Mouse (Mus musculus) left cerebral cortex, postnatal 10 days (tissue): Measurements from ENCODE around the gene Gm9964. TPM values are rescaled to one million over a fixed set of nuclear protein-coding genes. Genes with fewer than 3 reads are reported as not detected.
"Not testable (repeated sequence)": the region's sequence is repeated elsewhere in the genome, so short reads cannot be mapped to it uniquely, and the experiment has no call there.

Source experiments
- DNase-seq, 2 experiments: peaks; one replicate each; pipeline ENCODE4 v3.0.0; 2021 to 2022; ENCODE audit warnings: low spot score in 2 of 2, mixed read lengths in 1 of 2; ENCODE audit errors: extremely low spot score in 1 of 2
- intact Hi-C: fragments of 180-260 bp; cut with DNase I; formaldehyde crosslinking; loops from one replicate; pipeline ENCODE4 v1.15.1; 2025
- total RNA-seq, 2 experiments: library from RNA; stranded (reverse); gene quantifications; 2 replicates each; pipeline ENCODE4 v1.2.3; 2021

Gene Gm9964
- total RNA-seq, 2 experiments from 2014 or later = 0.66 to 1.0 TPM

DNA sequence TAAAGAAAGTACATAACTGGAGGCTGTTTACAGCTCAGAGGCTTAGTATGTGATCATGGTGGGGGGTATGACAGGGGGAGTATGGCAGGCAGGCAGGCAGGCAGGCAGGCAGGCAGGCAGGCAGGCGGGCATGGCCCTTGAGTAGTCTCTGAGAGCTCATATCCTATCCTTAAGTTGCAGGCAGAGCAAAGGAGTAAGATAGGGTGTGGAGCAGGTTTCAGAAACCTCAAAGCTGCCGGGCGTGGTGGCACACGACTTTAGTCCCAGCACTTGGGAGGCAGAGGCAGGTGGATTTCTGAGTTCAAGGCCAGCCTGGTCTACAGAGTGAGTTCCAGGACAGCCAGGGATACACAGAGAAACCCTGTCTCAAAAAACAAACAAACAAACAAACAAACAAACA is 7.5 kb upstream of the Gm9964 start:
- not testable (repeated sequence) for DNase-seq

DNA sequence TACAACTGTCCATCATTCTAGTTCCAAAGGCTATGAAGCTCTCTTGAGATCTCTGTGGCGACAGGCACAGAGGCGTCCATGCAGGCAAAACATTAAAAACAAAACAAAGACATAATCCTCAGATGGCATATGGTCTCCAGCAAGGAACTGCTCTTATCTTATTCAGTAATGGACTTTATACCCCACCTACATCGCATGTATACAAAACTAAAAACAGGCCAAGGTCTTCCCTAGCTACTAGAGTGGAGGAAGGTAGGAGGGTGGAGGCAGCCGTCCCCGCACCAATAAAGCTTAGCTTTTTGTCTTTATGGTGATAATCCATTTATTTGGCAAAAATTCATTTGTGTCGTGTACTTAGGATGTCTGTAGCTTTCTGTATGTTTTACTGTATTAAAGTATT is 6.4 kb upstream of the Gm9964 start:
- intact Hi-C loops = no loop called here
- DNase-seq = no peak

More for the DNA sequence above, 7.5 kb upstream of the Gm9964 start:
- intact Hi-C loops = not testable (repeated sequence)

DNA sequence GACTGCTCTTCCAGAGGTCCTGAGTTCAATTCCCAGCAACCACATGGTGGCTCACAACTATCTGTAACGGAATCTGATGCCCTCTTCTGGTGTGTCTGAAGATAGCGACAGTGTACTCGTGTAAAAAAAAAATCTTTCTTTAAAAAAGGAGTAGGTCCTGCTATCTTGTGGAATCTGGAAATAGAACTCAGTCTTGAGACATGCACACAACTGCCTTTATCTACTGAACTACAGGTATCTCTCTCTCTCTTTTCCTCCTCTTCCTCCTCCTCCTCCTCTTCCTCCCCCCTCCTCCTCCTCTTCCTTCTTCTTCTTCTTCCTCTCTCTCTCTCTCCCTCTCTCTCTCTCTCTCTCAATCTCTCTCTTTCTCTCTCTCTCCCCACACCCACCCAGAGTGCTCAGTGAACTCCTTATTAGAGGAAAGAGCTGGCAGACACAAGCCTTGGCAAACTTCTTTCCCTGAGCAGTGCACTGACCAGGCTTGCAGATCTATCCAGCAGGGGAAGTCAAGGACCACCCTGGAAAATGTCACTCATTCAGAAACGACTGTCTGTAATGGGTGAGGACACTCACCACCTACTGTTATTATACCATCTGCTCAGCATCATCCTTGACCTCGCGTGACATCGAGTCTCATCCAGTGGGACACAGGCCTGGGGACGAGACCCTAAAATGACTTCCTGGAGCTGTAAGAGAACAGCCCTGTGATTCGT is 3.2 kb upstream of the Gm9964 start:
- no peak for DNase-seq
- intact Hi-C loops = loop anchor here (10.0 kb wide), 1 partner anchor 425 kb away; no protein-coding TSS in a partner anchor

DNA sequence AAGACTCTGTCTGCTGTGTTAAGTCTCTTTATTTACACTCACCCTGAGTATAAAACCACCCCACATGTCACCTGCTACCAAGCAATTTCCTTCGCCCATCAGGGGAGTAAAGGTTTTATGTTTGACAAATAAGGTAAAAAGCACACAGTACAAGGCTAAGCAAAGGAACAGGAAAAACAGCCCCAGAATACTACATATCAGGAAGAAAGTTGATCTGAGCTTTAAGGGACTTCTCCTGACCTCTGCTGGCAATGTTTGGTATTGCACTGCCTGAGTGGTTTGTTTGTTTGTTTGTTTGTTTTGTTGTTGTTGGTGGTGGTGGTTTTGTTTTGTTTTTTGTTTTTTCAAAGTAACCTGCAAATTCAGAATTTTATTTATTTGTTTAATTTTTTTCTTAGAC is 539 bp downstream of the Gm9964 start:
- DNase-seq = peak in 1 of 2 experiments; percentile 40
- intact Hi-C loops = loop anchor here (2.0 to 10.0 kb wide), 3 partner anchors 71 to 421 kb away; no protein-coding TSS in a partner anchor

DNA sequence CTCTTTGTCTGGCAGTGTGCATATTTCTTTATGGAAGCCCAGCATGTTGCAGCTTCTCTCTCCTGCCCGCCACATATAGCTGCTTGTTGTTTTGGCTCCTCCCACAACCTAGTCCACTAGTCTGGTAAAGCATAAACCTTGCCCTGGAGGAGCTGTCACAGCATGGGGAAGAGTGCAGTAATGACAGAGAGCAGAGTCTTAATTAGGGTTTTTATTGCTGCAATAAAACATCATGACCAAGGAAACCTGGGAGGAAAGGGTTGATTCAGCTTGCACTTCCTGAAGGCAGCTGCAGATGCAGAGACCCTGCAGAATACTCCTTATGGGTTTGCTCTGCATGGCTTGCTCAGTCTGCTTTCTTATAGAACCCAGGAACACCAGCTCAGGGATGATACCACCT is 2.7 kb downstream of the Gm9964 start:
- intact Hi-C loops = loop anchor here (5.0 to 10.0 kb wide), 3 partner anchors 272 to 419 kb away; no protein-coding TSS in a partner anchor
- no peak for DNase-seq

DNA sequence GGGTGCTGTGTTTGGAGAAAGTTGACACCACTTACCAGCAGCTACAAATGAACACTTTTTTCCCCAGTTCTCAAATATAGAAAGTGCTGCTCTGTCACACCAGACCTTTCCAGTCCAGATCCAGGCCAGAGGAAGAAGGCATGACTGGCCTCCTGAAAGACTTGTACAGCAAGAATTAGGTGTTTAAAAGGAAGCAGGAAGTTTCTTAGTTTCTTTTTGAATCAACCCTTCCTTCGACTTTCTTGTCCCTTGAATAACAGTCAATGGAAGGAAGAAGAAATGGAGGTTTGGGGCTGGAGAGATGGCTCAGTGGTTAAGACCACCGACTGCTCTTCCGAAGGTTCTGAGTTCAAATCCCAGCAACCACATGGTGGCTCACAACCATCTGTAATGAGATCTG is 3.7 kb downstream of the Gm9964 start:
- DNase-seq = no peak
- intact Hi-C loops = loop anchor here (5.0 to 10.0 kb wide), 3 partner anchors 271 to 418 kb away; no protein-coding TSS in a partner anchor

DNA sequence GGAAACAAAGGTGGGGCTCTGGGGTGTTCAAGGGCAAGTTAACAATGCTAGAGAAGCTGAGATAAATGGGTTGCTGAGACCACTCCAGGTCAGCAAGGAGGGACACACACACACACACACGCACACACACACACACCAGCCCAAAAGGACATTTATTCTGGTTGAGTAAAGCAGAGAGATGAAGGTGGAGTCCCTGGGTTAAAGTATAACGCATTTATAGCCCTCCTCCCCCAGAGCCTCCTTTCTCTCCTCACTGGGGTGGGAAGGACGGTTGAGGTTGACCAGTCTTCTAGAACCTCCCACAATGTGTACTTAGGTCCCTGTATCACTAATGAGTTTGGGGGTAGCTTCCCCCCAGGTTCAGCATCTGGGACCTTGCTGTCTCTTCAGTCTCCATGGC is 4.6 kb downstream of the Gm9964 start:
- DNase-seq = no peak
- intact Hi-C loops = loop anchor here (5.0 to 10.0 kb wide), 3 partner anchors 270 to 417 kb away; no protein-coding TSS in a partner anchor

DNA sequence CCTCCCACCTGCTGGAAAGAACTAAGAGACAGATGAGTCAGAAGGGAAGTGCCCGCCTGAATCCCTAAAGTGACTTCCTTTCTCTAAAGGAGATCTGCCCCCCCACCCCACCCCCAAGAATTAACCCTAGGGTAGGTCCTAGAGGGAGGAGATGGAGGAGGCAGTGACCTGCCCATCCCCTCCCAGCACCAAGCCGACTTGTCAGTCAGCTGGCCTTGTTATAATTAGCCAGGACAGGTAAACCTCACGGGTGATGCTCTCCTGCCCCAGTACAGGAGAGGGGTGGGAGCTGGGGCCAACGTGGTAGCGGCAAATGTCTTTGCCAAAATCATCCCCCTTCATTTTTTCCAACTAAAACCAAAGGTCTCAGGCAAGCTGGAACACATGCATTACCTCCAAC is 5.1 kb downstream of the Gm9964 start:
- no peak for DNase-seq
- intact Hi-C loops = loop anchor here (5.0 to 10.0 kb wide), 3 partner anchors 269 to 417 kb away; no protein-coding TSS in a partner anchor

DNA sequence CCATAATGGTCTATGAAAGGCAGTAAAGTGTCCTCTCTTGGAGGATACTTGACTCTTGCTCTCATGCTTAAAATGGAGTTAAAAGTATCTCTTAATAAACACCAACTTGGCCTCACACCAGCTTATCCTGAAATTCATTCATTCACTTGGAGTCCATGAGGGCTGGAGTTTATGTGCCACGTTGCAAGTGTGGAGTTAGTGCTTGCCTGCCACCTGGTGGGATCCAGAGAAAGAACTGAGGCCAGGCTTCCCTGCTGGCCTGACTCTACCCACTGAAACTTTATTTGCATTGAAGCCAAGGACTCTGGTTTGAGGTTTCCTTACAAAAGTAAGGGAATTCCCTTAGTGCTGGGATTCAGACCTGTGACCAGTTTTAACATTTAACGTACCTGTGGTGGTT is 6.2 kb downstream of the Gm9964 start:
- intact Hi-C loops = loop anchor here (5.0 to 10.0 kb wide), 3 partner anchors 268 to 416 kb away; no protein-coding TSS in a partner anchor
- peak in 1 of 2 experiments; percentile 54 for DNase-seq

DNA sequence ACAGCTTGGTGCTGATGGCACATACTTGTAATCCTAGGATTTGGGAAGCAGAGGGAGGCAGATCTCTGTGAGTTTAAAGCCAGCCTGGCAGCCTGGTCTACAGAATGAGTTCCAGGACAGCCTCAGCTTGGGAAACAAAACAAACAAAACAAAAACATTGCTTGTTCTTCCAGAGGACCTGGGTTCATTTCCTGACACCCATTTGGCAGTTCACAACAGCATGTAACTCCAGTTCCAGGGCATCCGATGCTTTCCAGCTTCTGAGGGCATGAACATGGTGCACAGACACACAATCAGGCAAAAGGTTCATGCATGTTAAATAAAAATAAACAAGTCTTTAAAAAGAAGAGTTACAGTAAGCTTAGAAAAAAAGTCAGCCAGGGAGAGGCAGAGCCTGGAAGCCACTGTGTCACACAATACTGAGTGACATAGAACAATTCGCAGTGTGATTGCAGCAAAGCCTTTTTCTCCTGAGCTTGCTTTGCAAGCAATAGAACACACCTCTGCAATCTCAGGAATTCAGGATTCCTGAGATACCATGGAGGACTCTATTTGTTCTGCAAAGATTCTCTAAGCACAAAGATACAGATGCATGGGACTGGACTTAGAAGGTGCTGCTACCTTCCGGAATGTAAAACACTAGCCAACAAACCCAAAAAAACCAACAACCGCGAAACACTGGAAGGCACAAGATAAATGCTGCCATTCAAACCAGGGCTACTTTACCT is 7.6 kb downstream of the Gm9964 start:
- intact Hi-C loops = no loop called here

DNA sequence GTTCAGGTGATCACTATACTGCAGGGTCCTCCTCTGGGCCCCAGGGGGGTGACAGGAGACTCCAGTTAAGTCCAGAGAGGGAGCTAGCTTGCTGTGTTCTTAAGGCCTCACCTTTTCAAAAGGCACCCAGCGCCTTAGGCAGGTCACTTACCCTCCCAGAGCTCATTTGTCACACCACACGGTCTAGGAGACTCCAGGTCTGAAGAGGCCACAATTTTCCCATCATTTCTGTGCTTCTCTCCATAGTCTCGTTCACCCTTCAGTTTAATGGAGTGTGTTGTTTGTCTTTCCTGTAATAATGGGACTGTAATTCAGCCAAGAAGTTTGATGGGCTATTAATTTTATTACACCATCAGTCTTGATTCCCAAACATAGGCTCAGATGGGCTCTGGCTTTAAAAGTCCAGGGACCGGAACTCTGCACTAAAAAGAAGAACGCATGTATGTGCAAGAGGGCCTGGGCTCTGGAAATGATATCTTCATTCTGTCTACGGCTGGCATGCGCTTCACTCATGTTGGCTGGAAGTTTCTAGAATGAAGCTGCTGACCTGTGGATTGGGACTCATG is 8.3 kb downstream of the Gm9964 start:
- no peak for DNase-seq
- intact Hi-C loops = no loop called here

More for the DNA sequence above, 7.6 kb downstream of the Gm9964 start:
- DNase-seq = no peak

DNA sequence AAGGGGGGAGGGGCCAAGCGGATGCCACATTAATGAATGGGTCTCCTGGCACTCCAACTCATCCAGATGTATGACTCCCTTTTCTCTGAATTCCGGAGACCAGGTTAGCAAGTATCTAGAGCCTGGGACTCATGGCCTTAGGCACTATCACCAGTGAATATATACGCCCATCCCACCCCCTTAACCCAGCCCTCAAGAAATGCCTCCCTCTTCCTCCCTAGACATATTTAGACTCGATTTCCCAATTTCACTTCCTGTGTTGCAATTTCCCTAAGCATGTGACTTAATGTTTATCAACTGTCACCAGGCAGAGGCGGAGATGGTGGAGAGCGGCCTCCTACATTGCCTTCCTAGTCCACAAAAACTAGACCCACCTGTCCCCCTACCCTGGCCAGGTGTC is 9.3 kb downstream of the Gm9964 start:
- DNase-seq = no peak

DNA sequence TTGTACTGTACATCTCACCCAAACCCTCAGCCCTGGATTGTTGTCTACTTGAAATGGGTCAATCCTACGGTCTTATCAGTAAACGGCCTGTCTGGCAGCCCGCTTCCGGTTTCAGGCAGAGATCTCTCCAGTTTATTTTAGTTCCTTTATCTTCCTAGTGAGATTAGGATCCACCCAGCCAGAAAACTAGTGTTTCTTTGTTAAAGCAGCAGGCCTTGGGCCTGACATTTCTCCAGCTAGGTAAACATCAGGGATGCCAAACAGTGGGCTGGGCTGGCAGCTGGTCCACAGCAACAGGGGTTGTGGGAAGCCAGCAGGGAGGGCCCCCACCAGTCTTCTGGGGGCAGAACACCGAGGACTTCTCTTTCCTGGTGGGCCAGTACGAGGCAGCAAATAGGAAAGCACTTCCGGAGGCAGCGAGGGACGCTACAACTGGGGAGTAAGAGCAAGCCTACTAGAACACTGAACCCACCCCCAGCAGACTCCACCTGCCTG is 10.4 kb downstream of the Gm9964 start:
- DNase-seq = peak in 1 of 2 experiments; percentile 27
- intact Hi-C loops = no loop called here

More for the DNA sequence above, 9.3 kb downstream of the Gm9964 start:
- intact Hi-C loops = no loop called here

DNA sequence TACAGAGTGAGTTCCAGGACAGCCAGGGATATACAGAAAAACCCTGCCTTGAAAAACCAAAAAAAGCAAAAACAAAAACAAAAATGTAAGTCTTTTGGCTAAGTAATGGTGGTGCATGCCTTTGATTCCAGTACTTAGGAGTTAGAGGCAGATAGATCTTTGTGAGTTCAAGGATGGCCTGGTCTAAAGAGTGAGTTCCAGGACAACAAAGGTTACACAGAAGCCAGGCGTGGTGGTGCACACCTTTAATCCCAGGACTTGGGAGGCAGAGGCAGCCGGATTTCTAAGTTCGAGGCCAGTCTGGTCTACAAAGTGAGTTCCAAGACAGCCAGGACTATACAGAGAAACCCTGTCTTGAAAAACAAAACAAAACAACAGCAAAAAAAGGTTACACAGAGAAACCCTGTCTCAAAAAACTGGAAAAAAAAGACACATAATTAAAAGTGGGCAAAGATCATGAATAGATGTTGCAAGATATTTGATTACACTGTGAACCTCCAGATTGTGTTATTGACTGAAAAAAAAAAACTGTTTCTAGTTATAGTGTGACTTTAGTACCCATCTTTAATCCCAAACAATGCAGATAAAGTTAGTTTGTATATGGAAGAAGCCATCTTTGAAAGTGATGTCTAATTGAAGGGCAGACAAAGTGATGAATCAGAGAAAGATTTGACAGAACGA is 13.2 kb downstream of the Gm9964 start:
- intact Hi-C loops = no loop called here
- DNase-seq = no peak

DNA sequence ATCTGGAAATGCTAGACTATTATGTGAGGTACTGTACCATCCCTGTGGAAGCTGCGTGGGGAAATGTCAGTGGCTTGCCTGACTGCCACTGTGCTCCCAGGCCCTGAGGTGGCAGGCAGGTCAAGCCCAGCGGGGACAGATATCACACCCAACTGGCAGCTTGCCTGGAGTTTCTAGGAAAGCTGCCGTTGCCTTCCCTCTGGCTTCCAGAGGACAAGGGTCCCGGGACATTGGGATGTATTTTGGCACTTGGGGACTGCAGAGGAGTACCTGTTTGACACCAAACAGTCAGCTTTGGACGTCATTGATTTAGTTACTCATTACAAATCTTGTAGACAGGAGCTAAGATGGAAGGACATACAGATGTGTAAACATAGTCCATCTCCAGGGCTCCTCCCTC is 15.3 kb downstream of the Gm9964 start:
- intact Hi-C loops = no loop called here
- peak in 1 of 2 experiments; percentile 37 for DNase-seq

DNA sequence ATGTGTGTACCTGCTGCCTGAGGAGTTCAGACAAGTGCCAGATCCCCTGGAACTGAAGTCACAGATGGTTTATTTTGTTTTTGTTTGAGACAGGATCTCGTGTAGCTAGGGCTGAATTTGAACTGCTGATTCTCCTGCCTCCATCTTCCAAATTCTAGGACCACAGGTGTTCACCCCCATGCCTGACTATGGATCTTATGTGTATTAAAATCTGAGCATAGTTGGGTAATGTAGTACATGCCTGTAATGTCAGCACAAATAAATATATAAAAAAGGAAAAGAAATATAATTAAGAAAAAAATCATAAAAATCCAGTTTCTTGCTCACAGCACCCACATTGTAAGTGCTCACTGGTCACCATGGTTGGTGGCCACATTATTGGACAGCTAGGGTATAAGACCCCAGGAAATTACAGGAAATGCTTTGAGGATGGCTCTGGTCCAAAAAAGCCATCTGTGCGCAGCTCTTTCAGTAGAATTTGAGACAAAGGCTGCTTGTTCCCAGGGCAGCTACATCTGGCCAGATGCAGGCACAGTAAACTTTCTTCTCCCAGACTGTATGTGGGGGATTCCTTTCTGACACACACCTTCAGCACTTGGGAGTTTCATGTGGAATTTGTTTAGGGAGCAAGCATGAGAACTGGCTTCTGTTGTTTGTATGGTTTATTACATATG is 16.8 kb downstream of the Gm9964 start:
- no peak for DNase-seq
- intact Hi-C loops = no loop called here

DNA sequence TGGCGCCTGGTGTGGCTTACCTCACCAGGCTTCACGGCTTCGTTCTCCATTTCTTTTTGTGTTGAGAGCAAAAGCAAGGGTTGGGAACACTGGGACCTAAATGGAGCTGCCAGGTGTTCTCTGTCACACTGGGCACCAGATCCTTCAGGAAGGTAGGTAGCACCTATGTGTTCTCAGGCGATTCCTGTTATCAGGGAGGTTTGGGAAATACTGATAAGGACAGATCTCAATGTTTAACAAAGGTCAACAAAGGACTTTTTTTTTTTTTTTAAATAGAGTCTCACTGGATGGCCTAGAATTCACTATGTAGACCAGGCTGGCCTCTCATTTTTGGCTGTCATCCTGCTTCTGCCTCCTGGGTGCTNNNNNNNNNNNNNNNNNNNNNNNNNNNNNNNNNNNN is 22.9 kb downstream of the Gm9964 start:
- intact Hi-C loops = no loop called here
- DNase-seq = no peak

DNA sequence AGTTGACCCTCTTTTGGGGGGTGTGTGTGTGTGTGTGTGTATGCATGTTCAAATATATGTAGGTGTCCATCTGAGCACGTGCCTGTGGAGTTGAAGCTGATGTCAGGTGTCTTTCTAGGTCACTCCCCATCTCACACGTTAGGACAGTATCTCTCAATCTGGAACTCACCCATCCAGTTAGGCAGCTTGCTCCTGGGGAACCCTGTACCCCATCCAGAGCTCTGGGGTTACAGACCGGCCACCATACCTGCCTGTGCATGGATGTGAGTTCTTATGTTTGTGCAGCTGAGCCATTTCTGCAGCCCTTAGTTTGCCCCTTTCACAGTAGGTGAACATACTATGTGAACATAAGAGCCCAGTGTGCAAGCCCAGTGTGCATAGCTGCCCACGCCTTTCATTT is 23.7 kb downstream of the Gm9964 start:
- intact Hi-C loops = no loop called here
- no peak for DNase-seq
